Mouse (Mus musculus): ENCODE results near the gene Arhgap25.

Gene Arhgap25

DNA sequence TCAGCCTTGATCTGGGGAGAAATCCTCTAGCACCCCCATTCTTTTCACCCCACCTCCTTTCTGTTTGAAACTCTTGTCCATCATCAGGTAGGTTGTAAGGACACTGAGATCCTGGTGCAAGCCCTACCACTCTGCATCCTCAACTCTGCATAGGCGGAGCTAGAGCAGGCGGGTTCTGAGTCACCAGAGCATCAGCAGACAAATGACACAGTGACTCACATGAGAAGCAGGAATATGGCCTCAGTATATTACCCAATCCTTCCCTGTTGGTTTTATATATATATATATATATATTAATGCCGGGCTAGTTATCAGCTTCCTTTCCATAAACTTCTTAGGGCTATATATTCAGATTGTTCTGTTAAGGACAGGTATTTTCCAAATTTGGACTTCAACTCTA lies 97.3 kb downstream of the Arhgap25 start:
- no peak for DNase-seq

DNA sequence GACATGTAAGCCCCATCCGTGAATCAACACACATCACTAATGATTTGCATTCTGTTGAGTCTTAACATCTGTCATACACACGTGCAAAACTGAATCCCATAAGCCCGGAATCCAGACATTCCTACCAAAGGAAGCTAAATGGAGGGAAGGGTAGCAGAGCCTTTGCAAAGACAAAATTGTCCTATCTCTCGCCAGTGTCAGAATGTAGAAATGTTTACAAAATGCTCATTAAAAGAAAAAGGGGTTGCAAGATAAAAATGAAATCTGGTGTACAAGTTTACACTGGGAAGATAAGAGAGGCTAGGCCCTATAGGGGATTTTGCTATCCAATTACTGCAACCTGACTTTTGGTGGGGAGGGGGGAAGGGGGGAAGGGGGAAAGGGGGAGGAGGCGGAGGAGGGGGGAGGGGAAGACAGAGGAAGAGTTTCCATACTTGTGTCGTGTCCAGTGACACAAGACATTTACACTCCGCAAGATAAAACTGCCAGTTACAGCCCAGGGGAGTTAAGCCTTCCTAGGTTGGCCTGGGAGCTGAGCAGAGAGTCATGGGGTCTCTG lies 104.5 kb downstream of the Arhgap25 start, which contains the start of gene Bmp10:
TSS of gene Bmp10 (plus strand) at position 508 of the 558 bp plus-strand sequence.
- DNase-seq: no peak

DNA sequence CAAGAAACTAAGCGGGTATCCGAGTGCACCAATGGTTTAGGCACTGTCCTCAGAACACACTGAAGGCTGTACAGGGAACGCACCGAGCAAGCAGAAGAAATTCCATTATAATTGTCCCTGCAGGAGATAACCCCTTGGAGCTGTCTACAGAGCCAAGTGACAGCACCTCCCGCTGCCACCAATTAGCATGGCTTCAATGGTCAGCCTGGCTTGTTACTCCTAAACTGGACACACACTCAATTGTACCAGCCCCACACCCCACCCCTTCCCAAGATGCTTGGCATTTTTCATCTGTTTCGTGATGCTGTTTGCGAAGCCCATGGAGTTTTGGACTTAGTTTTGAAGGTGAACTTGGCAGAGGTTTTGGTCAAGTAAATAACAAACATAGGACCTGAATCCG lies 105.4 kb downstream of the Arhgap25 start:
- no peak for DNase-seq

- no peak for DNase-seq
Measured at GRCm38 (mm10) chr6:87426954-87427353, 106.1 kb downstream of the Arhgap25 start.

GRCm38 (mm10) chr6:87424037-87424816 lies 108.8 kb downstream of the Arhgap25 start:
- no peak for DNase-seq

DNA sequence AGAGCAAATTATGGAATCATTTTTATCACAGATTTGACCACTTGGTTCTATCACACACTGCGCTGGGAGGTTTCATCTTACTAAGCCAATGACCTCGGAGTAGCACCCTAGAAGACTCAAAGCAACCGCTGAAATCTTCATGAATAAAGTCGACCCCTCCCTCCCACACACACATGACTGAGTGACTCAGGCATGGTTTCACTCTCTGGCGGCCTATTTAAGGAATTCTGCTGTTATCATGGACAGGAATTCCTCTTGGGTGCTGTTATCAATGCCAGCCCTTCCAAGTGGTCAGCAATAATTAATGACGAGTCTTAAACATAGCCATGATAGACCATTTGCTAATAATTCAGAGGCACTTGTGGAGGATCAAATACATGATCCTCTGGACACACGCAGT lies 110.8 kb downstream of the Arhgap25 start:
- DNase-seq: no peak

- no peak for DNase-seq
Measured at GRCm38 (mm10) chr6:87412011-87412410, 121.0 kb downstream of the Arhgap25 start.

Measured in thymus, postnatal 25 days (tissue).